Mouse (Mus musculus) cerebellum, postnatal 4 days (tissue): ENCODE data around the gene Pltp.
A peak's percentile ranks its signal among the peaks of the same experiment; 100 is the strongest.

Source experiments
- DNase-seq, 2 experiments: peaks; one replicate each; pipeline ENCODE4 v3.0.0; 2022; ENCODE audit warnings: low spot score in 2 of 2, mixed read lengths in 1 of 2

Gene Pltp

GRCm38 (mm10) chr2:164857101-164857821 lies at the start of gene Pltp:
Gene Pltp (minus strand): TSS chr2:164857711.
- peak in 1 of 2 experiments; percentile 57 for DNase-seq

- no peak for DNase-seq
Measured at GRCm38 (mm10) chr2:164906071-164906470, 48.6 kb upstream of the Pltp start.

DNA sequence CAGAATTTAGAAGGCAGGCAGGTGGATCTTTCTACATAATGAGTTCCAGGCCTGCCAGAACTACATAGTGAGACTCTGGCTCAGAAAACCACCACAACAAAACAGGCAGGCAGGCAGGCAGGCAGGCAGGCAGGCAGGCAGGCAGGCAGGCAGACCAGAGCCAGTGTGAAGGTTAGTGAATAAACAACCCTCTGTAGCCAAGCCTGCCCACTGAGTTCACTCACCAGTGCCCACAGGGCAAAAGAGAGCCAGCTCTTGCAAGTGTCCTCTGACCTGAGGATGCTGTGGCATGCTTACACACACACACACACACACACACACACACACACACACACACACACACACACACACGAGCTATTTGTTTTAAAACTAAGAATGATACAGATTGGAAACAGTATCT lies 46.0 kb upstream of the Pltp start:
- DNase-seq, result no peak

DNA sequence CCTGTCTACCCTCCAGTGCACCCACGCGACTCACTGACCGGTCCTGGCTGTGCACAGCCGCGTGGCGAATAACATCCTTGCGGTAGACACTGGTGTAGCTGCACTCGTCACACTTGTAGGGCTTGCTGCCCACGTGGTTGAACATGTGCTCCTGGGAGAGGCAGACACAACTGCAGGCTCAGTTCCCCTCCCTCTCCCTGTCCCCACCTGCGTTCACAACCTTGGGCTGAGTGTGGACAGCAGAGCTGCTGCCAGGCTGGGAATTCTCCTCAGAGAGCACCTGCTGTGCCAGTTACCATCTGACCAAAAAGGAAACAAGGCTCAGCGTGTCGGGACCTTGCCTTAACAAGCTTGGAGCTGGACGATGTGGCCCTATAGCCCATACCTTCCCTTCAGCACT lies 43.9 kb upstream of the Pltp start:
- DNase-seq, result no peak

DNA sequence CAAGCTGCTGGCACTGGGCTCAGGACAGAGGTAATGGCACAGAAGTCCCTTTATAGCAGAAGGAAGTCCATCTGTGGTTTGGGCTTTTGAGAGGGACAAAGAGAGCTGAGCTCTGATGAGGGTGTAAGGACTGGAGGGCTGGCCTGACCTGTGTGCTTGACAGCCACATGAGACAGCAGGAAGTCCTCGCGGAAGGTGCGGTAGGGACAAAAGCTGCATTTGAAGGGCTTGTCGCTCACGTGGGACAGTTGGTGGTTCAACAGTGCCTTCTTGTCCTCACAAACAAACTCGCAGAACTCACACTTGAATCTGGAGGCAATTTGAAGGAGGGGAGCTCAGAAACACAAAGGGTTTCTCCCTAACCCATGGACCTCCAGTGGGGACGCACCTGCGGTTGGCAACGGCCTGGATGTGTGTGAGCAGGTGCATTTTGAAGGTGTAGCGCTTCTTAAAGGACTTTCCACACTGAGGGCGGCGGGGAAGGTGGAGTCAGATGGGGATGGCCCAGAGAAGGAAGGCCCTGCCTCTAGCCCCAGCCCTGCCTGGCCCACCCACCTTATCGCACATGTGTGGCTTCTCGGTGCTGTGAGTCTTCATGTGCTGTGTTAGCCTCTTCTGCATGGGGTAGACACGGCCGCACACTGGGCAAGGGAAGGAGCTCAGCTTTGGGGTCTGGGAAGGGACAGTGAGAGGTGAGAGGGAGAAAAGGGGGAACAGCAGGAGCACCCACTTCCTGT lies 42.4 kb upstream of the Pltp start:
- no peak for DNase-seq

DNA sequence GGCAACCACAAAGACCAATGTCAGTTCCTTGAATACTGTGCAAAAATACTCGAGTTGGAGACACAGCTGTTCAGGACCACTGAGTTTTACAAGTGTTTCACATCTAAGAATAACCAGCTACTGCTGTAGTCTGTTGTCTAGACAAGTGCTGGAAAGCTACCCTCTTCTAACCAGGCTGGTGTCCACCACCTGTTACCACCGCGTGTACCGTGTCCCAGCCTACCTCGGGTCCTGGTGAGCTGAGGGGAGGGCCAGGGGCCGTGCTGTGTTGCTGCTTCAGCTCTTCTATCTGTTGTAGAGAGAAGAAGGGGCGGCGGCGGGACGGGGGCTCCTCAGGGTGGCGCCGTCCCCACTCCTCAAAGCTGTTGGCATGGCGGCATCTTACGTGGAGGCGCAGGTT lies 41.5 kb upstream of the Pltp start:
- DNase-seq, result no peak

DNA sequence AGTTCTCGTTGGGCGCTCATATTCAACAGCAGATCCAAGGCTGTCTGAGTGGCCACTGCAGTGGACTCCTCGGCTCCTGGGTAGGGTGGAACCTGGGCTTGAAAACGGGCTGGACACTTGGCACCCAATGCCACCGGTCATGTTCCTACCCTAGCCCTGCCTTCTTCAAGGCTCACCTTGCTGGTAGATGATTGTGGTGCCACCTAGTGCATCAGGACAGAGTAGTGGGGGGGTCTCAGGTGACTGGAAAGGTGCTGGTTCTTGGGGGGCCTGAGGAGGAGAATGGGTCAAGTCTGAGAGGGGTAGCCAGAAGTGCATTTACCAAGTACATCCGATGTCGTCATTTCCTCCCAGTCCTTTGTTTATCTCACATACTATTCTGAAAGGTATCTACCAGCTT lies 40.5 kb upstream of the Pltp start:
- no peak for DNase-seq

GRCm38 (mm10) chr2:164895885-164896284 lies 38.4 kb upstream of the Pltp start:
- no peak for DNase-seq

GRCm38 (mm10) chr2:164894644-164895043 lies 37.1 kb upstream of the Pltp start:
- DNase-seq, result no peak

DNA sequence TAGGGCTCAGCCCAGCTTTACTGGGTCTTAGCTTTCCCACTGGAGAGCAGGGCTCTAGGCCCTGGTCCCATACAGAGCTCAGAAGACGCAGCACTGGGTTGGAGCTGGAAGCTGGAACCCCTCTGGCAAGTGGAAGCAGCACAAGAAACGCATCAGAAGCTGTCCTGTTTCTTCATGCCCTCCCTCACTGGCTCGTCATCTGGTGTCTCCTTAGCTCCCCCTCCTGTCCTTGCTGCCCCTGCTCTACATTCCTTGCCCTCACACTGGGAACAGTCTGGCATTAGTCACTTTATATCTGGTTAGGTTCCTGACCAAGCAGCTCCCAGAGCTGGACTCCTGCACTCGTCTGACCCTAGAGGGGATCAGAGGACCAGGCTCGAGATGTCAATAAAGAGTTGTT lies 36.5 kb upstream of the Pltp start:
- DNase-seq, result no peak

DNA sequence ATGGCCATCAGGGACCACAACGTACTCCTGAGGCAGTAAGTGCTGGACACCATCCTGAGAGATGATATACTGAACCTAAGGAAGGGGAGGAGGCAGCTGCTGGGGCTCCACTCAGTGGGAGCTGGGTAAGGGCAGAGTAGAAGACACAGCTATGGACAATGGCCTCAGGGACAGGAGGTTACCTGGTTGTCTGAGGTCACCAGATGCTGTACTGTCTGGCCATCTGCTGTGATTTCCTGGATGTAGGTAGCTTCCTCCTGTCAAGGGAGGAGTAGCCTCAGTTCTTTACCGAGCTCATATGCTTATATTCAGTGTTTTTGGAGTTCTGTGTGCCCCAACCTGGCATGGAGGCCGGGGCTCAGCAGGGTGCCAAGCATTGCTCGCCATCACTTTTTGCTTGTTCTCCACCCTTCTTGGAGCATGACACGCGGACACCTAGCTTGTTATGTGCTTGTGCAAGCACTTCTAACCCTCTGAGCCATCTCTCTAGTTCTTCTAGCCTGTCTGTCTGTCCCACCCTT lies 35.2 kb upstream of the Pltp start:
- no peak for DNase-seq

GRCm38 (mm10) chr2:164891908-164892695 lies 34.6 kb upstream of the Pltp start:
- no peak for DNase-seq

- DNase-seq, result no peak
Measured at GRCm38 (mm10) chr2:164891056-164891834, 33.7 kb upstream of the Pltp start.

- no peak for DNase-seq
Measured at GRCm38 (mm10) chr2:164890411-164891049, 33.0 kb upstream of the Pltp start.

DNA sequence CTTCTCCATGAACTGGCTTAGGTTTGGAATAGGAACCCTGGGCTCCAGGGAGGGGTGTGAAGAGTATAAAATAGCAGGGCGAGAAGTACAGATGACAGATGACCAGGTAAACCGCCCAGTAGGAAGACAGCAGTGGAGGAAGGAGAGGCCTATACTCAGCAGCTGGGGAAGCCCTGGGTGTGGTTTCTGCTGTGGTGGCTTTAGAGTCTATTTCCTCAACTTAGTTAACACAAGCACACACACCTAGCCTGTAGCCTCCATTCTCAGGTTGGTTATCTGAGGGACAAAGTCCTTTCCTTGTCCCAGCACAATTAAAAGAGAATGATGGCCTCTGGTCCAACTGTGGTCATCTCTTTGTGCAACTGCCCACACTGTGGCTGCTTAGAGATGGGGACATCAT lies 32.4 kb upstream of the Pltp start:
- no peak for DNase-seq

DNA sequence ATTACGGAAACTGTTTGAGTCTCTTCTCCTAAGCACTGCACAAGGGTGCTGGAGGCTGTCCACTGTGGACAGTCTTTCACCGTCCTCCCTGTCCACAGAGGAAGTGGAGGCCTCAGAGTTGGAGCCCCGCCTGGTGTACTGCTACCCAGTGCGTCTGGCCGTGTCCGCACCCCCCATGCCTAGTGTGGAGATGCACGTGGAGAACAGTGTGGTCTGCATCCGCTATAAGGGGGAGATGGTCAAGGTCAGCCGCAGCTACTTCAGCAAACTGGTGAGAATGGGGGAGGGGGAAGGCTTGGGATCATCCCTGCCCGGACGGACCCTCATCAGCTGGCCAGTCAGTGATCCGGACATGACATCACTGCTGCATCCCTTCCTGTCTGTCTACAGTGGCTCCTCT lies 31.5 kb upstream of the Pltp start:
- no peak for DNase-seq

DNA sequence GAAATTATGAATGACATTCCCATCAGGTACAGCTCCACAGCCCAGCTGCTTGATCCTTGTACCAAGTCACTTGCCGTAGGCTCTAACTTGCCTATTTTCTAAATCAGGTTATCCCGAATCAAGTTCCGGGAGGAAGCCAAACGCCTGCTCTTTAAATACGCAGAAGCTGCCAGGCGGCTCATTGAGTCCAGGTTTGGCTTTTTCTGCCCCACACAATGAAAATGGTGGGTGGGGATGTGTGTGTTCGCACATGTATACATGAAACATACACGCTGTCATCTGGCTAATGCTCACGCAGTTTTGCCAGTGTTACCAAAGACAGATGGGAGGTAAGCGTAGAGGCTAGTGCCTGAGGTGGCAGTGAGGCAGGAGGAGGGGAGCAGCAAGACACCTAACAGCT lies 29.1 kb upstream of the Pltp start:
- DNase-seq, result no peak

GRCm38 (mm10) chr2:164885788-164886187 lies 28.3 kb upstream of the Pltp start:
- peak; percentile 66 to 85 for DNase-seq

DNA sequence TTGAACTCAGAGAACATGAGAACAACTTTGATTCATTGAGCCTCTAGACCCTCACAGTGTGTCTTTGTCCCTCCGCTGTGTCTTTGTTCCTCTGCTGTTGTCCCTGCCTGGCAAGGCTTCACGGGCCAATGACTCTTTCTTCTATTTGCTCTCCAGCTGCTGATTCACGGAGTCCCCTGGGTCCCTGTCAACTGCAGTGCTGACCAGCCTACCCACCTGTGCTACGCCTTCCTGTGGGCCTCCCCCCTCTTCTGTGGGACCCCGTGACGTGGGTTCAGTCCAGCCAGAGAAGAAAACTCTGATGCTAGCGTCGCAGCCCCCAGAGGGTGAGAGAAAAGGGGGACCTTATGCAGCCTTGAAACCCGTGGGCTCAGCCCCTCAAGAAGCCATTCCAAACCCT lies 25.1 kb upstream of the Pltp start:
- no peak for DNase-seq

GRCm38 (mm10) chr2:164879568-164880277 lies 22.2 kb upstream of the Pltp start:
- DNase-seq, result peak; percentile 91 to 96

DNA sequence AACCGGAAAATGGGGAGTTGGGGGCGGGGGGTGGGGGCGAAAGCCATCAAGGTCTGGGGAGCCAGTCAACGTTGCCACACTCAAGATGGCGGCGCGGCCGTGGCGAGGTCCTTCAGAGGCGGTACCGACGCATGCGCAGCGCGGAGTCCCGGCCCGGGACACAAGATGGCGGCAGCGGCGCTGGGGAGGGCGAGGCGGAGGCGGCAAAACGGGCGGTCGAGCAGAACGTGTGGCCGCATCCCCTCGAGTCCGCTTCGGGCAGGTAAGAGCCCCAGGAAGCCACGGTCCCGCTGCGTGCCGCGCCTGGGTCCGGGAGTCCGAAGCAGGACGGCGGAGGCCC lies 21.7 kb upstream of the Pltp start, which contains the start of gene Pcif1:
TSS of gene Pcif1 (plus strand) at position 77 of the 340 bp plus-strand sequence.
- peak; percentile 97 for DNase-seq
